Mouse (Mus musculus) T-cell, adult 2 months (primary cell): ENCODE measurements around the gene Vars.
"Not testable (repeated sequence)": the region's sequence is repeated elsewhere in the genome, so short reads cannot be mapped to it uniquely, and the experiment has no call there.

Source experiments
- DNase-seq: peaks from one replicate; pipeline ENCODE4 v3.0.0; 2022; ENCODE audit warnings: low spot score

Vars gene

DNA sequence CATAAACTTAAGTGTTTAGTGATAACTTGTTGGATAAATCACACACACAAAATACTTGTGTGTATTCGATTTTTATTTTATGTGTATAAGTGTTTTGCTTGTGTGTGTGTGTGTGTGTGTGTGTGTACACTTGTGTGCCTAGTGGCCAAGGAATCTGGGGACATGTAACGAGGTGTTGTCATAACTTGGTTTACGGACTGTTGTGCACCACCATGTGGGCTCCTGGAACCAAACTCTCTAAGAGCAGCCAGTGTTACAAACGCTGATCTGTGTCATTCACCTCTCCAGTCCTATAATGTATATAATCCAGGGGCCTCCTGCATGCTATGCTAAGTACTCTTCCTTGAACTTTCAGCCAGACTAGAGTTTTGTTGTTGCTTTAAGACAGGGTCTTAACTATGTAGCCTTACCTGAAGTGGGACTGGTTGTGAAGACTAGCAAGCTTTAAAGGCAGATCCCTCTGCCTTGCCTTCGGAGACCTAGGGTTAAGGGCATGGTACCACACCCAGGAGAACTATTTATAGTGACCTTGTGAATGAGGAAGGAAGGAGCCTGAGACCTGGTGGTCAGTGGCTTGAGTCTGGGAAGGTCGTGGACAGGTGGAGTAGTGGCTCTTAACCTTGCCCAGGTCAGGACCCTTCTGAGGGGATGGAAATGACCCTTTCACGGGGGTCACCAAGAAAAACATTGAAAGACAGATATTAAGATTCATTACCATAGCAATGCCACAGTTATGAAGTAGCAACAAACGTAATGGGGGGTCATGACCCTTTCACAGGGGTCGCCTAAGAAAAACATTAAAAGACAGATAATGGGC lies 2.4 kb downstream of the Vars start:
- no peak for DNase-seq

DNA sequence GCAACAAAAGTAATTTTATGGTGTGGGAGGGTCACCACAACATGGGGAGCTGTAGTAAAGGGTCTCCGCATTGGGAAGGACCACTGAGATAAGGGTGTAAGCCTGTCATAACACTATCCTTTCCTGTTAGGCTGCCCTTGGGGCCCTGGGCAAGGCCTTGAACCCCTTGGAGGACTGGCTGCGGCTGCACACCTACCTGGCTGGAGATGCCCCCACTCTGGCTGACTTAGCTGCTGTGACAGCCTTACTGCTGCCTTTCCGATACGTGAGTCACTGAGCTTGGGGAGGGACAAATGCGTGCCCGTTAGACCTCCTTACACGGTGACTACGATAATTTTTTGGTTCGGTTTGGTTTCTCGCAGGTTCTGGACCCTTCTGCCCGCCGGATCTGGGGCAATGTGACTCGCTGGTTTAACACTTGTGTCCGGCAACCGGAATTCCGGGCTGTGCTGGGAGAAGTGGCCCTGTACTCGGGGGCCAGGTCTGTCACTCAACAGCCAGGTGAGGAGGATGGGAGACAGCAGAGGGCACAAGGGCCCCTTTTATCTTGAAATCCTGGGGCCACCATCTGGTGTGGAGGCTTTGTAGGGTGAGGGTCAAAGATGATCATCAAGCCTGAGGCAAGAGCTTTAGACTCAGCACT lies 3.4 kb downstream of the Vars start:
- DNase-seq: no peak

DNA sequence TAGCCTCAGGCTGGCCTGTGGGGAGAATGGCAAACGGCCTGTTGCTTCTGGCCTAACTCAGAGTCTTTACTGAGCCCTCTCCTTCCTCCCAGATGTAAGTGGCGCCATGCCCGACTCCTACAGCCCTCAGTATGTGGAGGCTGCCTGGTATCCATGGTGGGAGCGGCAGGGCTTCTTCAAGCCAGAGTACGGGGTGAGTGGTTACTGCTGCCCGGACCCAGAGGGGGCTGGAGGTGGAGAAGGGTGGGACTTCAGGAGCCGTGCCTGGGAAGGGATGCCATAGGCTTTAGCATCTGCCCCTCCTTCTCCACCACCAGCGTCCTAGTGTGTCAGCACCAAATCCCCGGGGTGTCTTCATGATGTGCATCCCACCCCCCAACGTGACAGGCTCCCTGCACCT lies 4.4 kb downstream of the Vars start:
- no peak for DNase-seq

DNA sequence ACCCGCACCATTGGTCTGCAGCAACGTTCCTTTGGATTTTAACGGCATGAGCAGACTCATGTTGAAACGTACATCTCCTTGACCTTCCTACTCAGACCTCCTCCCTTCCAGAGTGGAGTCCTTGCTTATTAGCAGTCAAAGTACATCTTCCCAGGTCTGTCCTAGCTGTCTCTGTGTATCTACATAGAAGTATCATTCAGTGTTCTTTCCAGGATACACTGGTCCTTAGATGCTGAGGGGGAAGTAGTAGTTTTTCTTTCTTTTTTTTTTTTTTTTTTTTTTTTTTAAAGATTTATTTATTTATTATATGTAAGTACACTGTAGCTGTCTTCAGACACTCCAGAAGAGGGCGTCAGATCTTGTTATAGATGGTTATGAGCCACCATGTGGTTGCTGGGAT lies 5.1 kb downstream of the Vars start:
- not testable (repeated sequence) for DNase-seq

DNA sequence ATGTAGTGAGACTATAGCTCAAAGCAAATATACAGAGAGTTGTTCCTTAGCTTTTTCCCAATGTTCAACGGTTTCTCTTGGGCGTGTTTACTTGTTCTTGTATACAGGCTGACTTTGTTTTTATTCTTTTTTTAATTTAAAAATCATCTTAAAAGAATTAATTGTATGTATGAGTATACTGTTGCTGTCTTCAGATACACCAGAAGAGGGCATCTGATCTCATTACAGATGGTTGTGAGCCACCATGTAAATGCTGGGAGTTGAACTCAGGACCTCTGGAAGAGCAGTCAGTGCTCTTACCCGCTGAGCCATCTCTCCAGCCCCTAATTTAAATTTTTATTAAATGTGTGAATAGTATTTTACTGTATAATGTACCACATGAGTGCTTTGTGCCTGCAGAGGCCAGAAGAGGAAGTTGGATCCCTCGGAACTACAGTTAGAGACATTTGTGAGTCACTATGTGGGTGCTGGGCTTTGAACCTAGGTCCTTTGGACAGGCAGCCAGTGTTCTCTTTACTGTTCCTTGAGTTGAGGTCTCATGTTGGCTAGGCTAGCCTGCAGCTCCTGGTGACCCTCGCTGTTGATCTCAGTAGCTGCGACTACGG lies 6.7 kb downstream of the Vars start:
- no peak for DNase-seq

DNA sequence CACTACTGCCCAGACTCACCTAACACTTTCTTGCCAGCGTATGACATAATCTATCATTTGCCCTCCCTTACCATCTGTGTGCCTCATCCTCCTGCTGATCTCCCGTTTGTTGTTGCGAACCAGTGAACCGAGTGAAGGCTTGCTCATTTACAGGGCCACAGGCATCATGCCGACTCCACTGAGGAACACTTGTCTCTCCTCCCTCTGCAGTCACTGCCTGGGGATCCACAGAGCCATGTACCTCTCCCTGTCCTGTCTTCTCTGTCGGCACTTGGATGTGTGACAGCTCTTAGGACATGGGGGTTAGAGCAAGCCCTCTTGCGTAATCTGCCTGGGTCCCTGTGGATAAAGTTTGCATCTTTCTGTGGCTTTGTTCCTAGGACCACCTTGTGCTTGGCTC lies 8.8 kb downstream of the Vars start:
- DNase-seq: no peak

DNA sequence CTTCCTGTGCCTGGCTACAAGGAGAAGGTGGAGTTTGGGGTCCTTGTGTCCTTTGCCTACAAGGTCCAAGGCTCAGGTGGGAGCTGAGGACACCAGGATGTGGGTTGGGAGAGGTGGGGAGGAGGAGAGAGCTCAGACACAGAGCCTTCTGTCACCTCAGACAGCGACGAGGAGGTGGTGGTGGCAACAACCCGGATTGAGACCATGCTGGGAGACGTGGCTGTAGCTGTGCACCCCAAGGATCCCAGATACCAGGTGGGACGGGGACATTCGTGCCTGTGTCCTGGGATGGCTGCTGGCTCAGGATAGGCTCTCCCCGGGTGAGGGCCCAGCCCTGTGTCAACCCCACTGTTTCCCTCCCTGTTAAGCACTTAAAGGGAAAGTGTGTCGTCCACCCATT lies 10.7 kb downstream of the Vars start:
- no peak for DNase-seq

DNA sequence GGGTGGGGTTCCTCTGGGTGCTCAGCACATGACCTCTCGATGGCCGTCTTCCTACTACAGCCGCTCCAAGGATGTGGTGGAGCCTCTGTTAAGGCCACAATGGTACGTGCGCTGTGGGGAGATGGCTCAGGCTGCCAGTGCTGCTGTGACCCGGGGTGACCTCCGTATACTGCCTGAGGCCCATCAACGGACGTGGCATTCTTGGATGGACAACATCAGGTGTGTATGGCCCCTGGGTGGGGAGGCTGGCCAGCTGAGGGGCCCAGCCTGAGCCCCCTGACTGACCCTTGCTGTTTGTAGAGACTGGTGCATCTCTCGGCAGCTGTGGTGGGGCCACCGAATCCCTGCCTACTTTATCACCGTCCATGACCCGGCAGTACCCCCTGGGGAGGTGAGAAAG lies 11.6 kb downstream of the Vars start:
- no peak for DNase-seq

DNA sequence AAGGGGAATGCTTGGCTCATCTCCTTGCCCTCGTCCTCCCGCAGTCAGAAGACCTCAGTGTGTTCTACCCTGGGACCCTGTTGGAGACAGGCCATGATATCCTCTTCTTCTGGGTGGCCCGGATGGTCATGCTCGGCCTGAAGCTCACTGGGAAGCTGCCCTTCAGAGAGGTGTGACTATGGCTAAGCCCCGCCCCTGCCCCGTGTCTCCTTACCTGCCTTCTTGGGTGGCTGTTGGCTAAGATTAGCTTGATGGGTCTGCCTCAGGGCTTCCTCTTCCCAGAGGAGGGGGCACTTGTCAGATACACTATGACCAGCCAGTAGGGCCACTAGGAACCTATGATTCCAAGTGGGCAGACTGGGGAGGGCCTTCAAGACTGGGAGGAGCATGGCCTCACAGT lies 12.4 kb downstream of the Vars start:
- DNase-seq: no peak

DNA sequence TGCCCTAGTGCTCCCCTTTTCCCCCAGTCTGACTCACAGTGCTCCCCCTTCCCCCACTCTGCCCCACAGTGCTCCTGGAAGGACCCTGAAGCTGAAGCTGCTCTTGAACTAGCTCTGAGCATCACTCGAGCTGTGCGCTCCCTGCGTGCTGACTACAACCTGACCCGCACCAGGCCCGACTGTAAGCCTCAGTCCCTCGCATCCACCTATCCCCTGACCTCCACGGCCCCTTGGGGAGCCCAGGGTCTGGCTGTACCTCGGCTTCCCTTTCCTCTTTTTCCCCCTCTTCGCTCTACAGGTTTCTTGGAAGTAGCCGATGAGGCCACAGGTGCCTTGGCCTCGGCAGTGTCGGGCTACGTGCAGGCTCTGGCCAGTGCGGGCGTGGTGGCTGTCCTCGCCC lies 14.5 kb downstream of the Vars start:
- no peak for DNase-seq

DNA sequence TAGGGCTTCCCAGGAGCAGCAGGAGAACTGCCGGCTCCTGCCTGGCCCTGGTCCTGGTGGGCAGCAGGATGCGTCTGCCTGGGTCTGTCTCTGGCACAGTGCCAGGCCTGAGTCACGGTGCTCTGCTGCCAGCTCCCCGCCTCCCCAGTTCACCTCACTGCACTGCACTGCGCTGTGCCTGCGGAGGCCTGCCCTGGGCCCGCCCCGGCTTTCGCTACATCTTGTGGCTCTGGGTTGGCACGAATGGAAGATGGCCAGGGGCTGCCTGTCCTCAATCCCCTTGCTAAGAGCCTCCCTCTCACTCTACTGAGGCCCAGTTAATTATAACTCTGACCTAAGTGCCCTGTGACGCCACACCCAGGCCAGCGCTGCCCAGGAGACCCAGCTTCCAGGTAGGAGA lies 15.6 kb downstream of the Vars start, which contains the start of gene Vwa7:
TSS of gene Vwa7 (plus strand) at position 204 of the 400 bp plus-strand sequence.
- DNase-seq: no peak

DNA sequence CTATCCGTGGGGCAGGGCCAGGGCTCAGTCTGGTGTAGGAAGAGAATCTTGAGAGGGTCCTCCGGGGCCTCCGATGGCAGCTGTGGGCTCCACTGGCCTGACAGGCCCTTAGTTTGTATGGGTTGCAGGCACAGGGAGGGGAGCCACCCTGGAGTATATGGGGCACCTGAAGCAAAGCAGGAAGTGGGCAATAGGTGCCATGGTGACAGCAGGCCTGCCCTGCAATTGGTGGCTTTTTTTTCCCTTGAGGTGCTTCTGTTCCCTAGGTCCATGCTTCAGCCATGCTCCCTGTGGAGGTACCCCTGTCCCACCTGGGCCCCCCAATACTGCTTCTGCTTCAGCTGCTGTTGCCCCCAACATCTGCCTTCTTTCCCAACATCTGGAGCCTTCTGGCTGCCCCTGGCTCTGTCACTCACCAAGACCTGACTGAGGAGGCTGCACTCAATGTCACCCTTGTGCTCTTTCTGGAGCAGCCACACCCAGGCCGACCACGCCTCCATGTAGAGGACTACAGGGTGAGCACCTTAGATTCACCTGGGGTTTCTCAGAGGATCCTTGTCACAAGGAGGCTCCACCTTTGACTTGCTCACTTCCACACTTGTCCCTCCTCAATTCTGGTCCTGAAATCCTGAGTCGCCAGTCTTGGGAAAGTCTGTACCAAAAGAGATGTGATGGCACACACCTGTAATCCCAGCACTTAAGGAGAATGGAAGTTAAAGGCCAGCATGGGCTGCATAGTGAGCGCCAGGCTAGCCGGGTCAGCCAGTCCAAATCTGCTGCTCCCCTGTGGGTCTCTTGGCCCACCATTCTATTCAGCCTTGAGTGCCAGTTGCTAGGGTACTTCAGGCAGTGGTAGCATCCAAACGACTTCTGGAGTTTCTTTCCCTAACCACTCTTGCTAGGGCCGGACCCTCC lies 16.3 kb downstream of the Vars start:
- DNase-seq: peak; percentile 29

DNA sequence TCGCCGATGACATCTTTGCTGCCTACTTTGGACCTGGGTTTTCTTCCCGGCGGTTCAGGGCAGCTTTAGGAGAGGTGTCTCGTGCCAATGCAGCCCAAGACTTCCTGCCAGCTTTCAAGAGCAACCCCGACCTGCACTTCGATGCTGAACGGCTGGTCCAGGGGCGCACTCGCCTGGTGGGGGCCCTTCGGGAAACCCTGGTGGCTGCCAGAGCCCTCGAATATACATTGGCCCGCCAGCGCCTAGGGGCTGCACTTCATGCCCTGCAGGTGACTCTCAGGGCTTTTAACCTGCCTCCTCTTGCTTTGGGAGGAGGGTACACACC lies 16.9 kb downstream of the Vars start:
- DNase-seq: no peak

DNA sequence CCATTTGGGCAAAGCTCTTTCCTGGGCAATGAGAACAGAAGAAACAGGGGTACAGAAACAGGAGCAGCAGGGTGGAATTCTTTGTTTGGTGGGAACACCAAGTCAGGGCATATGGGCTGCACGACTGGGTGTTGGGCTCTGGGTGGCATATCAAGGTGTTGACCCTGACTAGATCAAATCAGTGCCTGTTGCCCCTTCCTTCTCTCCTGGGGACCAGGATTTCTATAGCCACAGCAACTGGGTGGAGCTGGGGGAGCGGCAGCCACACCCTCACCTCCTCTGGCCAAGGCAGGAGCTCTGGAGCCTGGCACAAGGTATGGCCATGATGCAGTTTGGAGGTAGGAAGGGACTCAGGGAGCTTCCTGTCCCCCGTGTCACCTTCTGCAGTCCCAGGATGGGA lies 17.4 kb downstream of the Vars start:
- DNase-seq: no peak

DNA sequence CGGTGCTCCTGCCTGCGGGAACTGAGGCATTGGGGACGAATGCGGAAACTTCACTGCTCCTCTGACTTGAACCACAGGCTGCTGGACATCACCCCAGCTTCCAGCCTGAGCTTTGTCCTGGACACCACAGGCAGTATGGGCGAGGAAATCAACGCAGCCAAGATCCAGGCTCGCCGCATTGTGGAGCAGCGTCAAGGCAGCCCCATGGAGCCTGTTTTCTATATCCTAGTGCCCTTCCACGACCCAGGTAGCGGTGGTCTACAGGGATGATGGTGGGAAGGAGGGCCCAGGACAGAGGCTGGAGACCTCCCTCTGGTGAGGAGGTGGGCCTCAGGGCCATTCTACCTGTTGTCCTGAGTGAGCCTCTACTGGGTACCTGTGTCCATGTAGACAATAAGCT lies 19.1 kb downstream of the Vars start:
- DNase-seq: no peak

DNA sequence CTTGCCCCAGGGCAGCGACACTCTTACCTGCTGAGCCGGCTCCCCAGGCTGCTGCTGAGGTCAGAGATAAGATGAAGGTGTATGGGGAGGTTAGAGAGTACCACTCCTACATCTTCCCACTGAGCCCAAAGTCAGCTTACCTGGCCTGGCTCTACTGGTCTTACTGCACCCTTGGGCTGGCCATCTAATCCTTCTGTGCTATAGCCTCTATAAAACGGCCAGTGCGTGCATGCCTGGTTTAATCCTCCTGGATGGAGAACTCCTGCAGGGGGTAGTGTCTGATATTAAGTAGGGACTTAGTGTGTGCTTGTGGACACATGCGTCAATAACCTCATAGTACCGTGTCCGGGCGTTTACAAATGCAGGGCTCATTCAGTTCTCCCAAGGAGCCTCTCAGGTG lies 19.8 kb downstream of the Vars start:
- no peak for DNase-seq

DNA sequence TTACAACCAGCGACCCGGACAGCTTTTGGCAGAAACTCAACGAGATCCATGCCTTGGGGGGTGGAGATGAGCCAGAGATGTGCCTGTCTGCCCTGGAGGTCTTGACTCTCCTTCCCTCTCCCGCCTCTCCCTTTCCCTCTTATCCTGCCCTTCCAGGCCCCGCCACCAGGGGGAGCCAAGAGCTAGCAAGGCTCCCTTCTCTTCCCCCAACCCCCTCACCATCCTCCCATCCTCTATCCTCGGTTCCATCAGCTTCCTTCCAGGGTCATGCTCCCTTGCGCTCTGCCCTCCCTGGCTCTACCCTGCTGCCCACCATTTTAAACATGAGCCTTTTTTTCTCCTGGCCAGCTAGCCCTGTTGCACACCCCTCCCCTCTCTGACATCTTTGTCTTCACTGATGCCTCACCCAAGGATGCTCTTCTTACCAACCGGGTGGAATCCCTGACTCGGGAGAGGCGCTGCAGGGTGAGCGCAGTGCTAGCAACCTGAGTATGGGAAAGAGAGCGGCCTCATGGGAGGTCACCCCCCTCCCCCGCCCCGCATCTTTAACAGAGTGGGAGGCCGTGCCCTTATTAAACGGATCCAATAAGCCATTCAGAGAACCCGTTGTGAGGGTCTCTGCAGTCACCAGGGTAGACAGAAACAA lies 20.5 kb downstream of the Vars start:
- peak; percentile 83 for DNase-seq

DNA sequence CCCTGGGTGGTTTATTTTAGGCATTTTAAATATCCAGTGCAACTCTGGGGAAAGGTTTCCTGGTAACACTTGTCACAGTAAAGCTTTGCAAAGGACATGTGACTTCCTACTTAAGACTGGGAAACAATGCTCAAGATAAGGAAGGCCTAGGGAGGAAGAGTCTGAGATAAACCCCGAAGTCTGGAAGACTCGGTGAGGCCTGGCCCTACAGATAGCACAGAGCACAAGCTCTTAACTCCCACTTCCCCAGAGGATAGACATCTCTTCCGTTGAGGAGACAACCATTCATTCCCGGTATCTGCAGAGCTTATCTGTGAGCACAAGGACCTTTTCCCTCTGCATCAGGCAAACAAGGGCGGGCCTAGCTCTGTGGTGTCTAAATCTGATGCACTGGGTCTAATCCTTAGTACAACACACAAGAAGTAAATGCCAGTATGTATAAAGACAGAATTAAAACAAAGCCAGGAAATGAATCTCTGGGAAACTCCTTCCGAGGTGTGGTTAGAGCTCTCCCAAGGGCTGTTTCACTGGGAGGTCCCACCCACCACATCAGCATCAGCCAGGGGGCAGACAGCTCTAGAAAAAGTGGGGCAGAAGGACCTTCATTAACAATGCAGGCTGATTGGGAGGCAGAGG lies 21.2 kb downstream of the Vars start:
- no peak for DNase-seq

DNA sequence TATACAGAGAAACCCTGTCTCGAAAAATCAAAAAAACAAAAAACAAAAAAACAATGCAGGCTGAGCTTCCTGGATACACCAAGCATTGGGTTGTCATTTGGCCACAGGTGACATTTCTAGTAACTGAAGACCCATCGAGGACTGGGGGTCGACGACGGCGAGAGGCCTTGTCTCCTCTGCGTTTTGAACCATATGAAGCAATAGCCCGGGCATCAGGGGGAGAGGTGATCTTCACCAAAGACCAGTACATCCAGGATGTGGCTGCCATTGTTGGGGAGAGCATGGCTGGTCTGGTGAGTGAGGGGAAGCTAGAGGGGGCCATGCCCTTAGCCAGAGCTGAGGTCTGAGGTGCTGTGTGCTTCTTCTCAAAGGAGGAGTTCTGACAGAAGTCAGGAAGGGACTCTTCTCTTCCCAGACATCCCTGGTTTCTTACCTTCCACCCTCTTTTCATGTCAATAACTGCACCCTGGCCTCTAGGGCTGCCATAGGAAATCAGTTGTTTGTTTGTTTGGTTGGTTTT lies 21.8 kb downstream of the Vars start:
- DNase-seq: no peak

DNA sequence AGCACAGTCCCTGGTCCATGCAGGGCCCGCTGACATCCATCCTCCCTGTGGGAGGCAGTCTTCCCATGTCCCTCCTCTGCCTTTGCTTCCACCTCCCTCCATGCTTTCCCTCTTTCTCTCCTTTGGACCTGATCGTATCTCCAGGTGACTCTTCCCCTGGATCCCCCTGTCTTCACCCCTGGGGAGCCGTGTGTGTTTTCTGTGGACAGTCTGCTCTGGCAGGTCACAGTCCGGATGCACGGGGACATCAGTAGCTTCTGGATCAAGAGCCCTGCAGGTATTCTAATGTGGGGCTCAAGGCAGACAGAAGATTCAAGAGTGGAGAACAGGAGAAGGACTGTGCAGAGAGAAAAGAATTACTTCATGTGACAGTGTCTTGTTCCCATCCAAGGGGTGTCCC lies 22.4 kb downstream of the Vars start:
- DNase-seq: no peak

DNA sequence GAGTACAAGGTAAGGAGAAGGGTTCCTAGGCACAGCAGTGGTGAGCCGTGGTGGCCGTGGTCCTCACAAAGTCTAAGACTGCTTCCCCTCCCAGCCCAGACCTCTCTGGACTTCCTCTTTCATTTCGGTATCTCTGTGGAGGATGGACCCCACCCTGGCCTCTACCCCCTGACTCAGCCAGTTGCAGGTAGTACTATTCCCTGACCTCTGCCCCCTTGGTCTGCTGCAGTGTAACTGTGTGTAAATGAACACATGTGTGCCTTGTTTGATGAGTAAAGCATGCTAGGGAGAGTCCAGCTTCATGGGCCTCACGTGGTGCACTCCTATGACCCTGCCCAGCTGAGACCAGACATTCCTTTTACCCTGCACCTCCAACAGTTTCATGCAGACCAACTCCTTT lies 23.0 kb downstream of the Vars start:
- DNase-seq: no peak
